Mouse (Mus musculus): ENCODE measurements around the gene Gja1. TPM values are rescaled to one million over a fixed set of nuclear protein-coding genes. Genes with fewer than 3 reads are reported as not detected.

Gja1 gene
- total RNA-seq, 2 experiments from 2014 or later = 196 to 209 TPM

DNA sequence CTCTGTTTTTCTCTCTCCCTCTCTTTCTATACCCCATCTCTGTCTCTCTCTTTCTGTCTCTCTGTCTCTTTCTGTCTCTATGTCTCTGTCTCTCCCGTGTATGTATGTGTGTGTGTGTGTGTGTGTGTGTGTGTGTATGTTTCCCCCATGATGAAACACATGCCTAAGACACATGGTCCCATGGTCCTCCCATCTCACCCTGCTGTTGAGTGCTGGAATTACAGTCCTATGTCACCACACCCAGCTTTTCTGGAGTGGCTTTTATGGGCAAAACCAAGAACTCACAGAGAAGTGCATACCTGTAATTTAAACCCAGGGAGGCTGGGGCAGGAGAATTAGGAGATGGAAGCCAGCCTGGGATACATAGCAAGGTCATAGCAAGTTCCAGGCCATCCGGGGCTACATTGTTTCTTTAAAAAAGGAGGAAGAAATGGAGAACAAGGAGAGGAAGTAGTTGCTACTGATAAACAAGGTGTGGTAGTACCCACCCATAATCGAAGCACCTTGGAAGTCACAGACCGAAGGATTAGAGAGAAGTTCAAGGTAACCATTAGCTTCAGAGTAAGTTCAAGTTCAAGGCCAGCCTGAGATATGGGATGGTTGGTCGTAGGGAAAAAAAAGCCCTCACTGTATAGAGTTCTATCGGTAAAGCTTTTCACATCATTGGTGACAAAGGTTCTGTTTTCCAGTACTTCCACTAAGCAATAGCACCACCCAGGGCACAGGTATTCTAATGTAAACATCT lies 29.4 kb downstream of the Gja1 start:
- DNase-seq (ENCODE audit: low spot score in 2 of 2) = no peak
- intact Hi-C loops (cut with DNase I) = no loop called here

GRCm38 (mm10) chr10:56415894-56416570 lies 38.9 kb downstream of the Gja1 start:
- intact Hi-C loops (cut with DNase I) = no loop called here
- no peak for DNase-seq (ENCODE audit: low spot score in 2 of 2)

DNA sequence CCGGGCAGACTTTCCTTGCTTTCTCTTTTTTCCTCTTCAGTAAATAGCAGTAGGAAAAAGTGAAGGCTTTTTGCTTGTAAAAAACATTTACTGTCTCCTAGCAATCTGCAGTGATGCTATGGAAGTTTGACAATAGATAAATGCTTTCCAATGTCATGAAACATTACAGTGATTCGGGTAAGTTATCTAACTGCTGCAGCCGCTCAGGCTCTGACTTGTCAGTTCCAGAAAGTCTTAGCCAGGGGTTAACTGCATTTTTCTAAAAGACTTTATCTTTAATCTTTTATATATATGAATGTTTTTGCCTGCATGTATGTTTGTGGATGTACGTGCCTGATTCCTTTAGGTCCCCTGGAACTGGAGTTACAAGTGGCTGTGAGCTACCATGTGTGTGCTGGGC lies 45.4 kb downstream of the Gja1 start:
- DNase-seq (ENCODE audit: low spot score in 2 of 2) = no peak
- intact Hi-C loops (cut with DNase I) = no loop called here

DNA sequence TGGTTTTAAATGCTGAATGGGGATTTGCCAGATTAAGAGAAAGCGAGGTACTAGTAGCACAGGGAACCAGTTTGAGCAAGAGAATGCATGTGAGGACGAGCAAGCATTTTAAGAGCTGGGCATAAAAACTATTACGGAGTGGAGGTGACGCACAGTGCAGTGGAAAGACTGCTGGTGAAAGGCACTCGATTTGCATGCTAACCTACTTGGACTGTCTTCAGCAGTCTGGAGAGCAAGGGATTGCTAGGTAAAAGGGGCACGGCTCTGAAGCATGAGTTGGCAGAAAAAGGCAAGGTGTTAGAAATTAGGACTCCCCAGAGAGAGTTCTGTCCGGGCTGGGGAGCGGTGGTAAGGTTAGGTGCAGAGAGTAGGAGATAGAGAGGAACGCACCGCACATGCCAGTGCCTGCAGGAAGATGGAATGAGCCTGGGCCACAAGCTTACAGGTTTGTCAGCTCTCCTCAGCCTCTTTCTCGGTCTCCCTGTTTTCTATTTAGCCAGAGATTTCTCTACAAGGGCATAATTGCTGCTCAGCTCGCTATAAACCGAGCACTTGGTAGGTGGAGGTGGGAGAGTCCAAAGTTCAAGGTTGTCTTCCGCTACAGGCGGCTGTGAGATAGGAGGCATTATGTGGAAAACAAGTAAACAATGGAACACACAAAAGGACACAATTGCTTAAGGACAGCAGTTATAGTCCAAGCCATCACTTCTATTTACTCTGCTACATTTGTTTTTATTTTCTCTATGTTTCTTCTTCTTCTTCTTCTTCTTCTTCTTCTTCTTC lies 48.1 kb downstream of the Gja1 start:
- no peak for DNase-seq (ENCODE audit: low spot score in 2 of 2)
- intact Hi-C loops (cut with DNase I) = no loop called here

GRCm38 (mm10) chr10:56426369-56426768 lies 49.2 kb downstream of the Gja1 start:
- intact Hi-C loops (cut with DNase I) = no loop called here
- no peak for DNase-seq (ENCODE audit: low spot score in 2 of 2)

DNA sequence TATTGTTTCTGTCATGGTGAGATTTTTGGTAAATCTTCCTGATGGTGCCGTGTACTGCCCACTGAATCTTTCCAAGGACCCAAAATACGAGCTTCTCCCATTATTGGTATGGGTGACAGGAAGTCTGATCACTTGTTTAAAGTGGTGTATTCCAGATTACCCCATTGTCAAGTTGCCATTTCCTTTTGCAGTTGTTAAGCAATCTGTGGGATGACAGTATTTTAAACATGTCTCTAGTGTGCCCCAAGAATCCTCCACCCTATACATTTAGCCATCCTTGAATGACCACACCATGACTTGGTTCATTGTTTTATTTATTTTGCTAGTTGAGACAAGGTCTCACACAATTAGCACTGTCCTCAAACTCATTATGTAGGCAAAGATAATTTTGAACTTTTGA lies 50.3 kb downstream of the Gja1 start:
- no peak for DNase-seq (ENCODE audit: low spot score in 2 of 2)
- intact Hi-C loops (cut with DNase I) = no loop called here

DNA sequence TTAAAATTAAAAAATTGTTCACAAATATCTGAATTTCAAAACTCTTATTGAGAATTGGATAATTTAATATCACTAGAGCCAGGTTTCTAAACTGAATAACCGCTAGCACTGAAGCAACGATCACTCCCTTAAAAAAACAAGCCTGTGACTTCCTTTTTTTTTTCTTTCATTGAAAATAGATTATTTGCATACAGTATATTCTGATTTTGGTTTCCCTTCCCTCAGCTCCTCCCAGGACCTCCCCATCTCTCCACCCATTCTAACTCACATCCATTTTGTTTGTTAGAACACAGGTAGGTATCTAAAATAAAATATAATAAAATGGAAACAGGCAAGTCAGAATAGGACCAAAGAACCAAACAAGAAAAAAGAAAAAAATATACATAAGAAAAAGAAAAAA lies 50.7 kb downstream of the Gja1 start:
- intact Hi-C loops (cut with DNase I) = no loop called here
- no peak for DNase-seq (ENCODE audit: low spot score in 2 of 2)

- no peak for DNase-seq (ENCODE audit: low spot score in 2 of 2)
- intact Hi-C loops (cut with DNase I) = no loop called here
Observed at GRCm38 (mm10) chr10:56429011-56429410, 51.9 kb downstream of the Gja1 start.

DNA sequence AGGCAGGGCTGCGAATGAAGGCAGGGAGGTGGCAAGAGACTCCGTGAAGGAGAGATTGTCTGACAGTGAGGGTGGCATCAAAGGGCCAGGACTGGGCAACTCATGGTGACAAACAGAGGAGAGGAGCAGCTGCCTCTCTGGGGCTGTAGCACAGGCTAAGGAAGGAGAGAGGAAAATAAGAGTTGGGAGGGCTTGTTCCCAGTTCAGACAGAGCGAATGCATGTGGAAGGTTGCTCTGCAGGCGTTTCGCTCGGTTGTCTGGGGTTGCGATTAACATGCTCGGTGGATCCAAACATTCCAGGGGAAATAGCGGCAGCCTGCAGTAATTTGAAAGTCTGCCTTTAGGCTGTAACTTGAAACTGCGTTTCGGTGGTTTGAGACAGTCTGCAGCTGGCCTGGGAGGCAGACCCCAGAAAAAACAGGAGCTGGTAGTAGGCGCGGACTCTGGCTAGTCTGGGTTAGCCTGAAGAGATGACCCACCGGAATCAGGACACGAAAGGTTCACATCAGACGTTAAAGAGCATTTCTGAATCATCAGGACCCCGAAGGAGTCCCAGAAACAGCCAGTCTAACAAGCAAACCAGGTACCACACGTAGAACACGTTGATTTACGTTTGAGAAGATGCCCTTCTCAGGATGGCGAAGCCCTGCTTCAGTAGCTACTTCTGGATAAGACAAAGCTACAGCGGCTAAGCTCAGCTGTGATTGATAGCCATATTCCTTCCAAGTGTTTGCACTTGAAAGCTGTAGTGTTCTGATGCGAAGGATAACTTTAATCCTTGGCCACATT lies 54.7 kb downstream of the Gja1 start:
- intact Hi-C loops (cut with DNase I) = no loop called here
- DNase-seq (ENCODE audit: low spot score in 2 of 2) = peak in 1 of 2 experiments; percentile 3

DNA sequence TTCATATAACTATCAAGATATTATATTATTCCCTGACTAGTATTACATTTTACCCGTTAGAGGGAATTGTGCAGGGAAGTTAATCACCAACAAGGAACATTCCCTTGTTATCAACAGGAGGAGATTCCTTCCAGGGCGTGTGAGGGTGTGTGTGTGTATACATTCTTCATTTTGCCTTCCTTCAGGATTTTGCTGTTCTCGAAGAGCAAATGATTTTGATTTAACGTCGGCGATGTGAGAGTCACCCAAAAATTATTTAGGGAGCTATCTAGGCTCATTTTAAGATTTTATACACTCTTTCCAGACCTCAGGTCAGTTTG lies 55.2 kb downstream of the Gja1 start:
- intact Hi-C loops (cut with DNase I) = no loop called here
- no peak for DNase-seq (ENCODE audit: low spot score in 2 of 2)

GRCm38 (mm10) chr10:56437290-56437689 lies 60.2 kb downstream of the Gja1 start:
- intact Hi-C loops (cut with DNase I) = no loop called here
- no peak for DNase-seq (ENCODE audit: low spot score in 2 of 2)

DNA sequence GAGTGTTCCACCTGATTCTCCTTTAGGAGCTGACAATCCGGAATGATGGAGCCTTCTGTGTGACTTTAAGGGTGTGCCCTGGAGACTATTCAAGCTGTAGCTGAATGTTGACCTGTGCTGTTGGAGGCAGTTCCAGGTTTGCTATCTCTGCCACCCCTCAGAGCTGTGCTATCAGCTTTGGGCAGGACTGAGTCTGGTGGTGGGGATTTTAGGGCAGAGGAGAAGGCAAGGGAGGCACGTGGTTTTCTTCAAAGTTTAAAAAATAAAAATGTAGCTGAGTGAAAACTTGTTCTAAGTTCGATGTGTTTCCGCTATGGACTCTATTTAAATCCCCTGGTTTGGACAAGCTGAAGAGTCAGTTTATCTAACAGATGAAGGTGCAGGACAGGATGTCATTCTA lies 62.5 kb downstream of the Gja1 start:
- DNase-seq (ENCODE audit: low spot score in 2 of 2) = no peak
- intact Hi-C loops (cut with DNase I) = no loop called here

GRCm38 (mm10) chr10:56444457-56444856 lies 67.3 kb downstream of the Gja1 start:
- DNase-seq (ENCODE audit: low spot score in 2 of 2) = no peak
- intact Hi-C loops (cut with DNase I) = no loop called here

DNA sequence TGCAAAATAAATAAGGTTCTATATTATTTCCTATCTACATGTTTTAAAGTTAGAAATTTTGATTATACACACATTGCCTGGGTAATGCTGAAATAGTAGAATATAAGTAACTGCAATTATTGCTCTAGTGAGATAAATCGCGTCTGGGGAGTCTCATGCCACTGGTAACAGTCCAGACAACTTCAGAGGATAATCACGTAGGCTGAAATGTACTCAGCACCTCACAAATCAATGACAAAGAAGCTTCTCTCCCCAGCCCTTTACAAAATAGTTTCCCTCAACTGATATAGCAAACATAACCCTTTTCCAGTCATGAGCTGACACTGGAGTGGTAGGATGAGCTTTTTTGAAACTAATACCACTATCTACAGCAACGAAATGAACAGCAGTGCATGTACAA lies 71.9 kb downstream of the Gja1 start:
- no peak for DNase-seq (ENCODE audit: low spot score in 2 of 2)
- intact Hi-C loops (cut with DNase I) = no loop called here

Other genes starting within 250 kb of the Gja1 start
- 1 to 10 TPM; 7.3 to 9.6 TPM for gene Tbc1d32, start 148.6 kb upstream of the Gja1 start, total RNA-seq (2021)